Mouse (Mus musculus) testis, adult 2 months (tissue): ENCODE data around the gene Cxcr5.

Source experiments
- CTCF ChIP-seq: fragments of 200-500 bp; IDR thresholded peaks from 2 replicates; pipeline ENCODE4 v1.5.1; 2012; ENCODE audit warnings: low read depth, mild to moderate bottlenecking, inconsistent platforms, low read length, moderate library complexity; ENCODE audit not compliant: control insufficient read depth, insufficient read depth, insufficient replicate concordance
- POLR2A ChIP-seq: fragments of 200-500 bp; IDR thresholded peaks from 2 replicates; pipeline ENCODE4 v1.6.1; 2012; ENCODE audit warnings: low read depth, mild to moderate bottlenecking, inconsistent platforms, low read length, moderate library complexity; ENCODE audit not compliant: control insufficient read depth

DNA sequence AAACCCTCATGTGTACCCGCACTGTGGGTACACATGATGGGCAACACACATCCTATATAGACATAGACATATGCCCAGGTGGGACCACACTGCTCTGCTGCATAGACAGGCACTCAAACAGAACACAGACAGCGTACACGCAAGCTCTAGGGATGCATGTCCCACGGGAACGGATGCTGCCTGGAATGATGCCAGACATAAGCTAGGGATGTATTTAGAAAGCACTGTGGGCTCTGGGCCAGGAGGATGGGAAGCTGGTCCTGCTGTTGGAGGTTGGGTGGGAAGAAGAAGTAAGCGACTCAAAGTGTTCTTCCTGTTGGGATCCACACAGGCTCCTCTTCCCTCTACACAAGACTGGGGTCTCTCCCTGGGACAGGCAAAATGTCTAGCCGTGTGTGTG lies 43.6 kb downstream of the Cxcr5 start:
- TF ChIP-seq CTCF (no peak), POLR2A (no peak)
